Mouse (Mus musculus) kidney, adult 2 months (tissue): Measurements from ENCODE around the gene Kcng4.

Experiments used
- CTCF ChIP-seq: fragments of 200-500 bp; conservative IDR thresholded peaks from 2 replicates; pipeline ENCODE4 v1.5.1; 2011; ENCODE audit warnings: low read depth, mild to moderate bottlenecking, control low read depth, low read length, moderate library complexity, mixed read lengths; ENCODE audit not compliant: insufficient read depth, insufficient read length
- POLR2A ChIP-seq: fragments of 200-500 bp; IDR thresholded peaks from one replicate; pipeline ENCODE4 v1.6.1; 2011; ENCODE audit warnings: low read depth, low read length, control low read depth

DNA sequence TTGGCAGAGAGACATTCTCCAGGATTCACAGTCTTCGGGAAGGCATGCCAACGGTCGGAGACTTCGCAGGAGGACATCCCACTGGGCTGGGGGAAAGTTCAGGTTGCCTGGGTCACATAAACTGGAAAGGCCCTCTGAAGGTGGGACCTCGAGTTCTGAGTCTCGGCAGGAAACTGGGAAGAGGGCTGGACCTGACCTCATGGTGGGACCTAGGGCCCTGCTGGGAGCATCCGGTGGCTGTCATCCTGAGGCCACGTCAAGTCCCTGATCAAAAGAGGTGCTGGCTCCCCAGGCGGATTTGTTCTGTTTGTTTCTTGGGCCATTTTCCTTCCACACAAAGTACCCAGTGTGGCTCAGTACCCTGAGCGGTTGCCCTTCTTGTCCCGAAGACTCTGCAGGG, 28.0 kb upstream of the Kcng4 start:
- TF ChIP-seq POLR2A (no peak), CTCF (no peak)
